Mouse (Mus musculus) heart, postnatal 0 days (tissue): ENCODE measurements at regions not wholly inside any gene's neighbourhood (a gene's known extent, or its start where the extent isn't known, plus 50 kb on each side); places are given as distances from the start of the nearest gene placed in this dataset.

ENCODE experiments used
- CTCF ChIP-seq: IDR thresholded peaks from 2 replicates; pipeline ENCODE4 v1.5.1; 2016; ENCODE audit warnings: antibody characterized with exemption, control low read depth, low read depth
- EP300 ChIP-seq: IDR thresholded peaks from 2 replicates; pipeline ENCODE4 v1.6.1; 2016; ENCODE audit warnings: antibody characterized with exemption, low read depth

DNA sequence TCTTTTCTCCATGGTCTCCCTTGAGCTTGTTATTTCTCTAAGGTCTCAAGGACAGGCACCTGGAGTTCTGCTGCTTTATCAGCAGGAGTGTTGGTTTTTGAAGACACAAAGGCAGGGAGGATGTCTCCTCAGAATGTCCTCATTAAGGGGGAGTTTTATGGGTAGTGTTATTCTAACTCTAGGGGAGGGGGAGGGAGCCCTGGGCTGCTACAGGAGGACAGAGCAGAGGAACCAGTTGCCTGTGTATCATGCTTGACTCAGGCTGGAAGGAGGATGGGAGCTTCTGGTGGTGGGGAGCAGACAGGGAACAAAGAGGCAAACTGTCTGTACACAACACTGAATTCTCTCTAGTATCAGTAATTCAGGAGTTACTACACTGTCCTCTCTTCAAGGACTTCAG, 171.9 kb upstream of the Cntnap5a start:
- no peak for TF ChIP-seq CTCF
- TF ChIP-seq EP300, result no peak
